Mouse (Mus musculus) myocyte (in vitro differentiated cells): ENCODE measurements at regions not wholly inside any gene's neighbourhood (a gene's known extent, or its start where the extent isn't known, plus 50 kb on each side); places are given as distances from the start of the nearest gene placed in this dataset.

Experiments
- E2F4 ChIP-seq: IDR thresholded peaks from one replicate; pipeline ENCODE4 v1.6.1; 2011; ENCODE audit warnings: mild to moderate bottlenecking, control low read depth, moderate library complexity; ENCODE audit not compliant: insufficient read depth
- MAX ChIP-seq: IDR thresholded peaks from one replicate; pipeline ENCODE4 v1.6.1; 2011; ENCODE audit warnings: low read depth, mild to moderate bottlenecking, control low read depth
- POLR2A ChIP-seq: IDR thresholded peaks from one replicate; pipeline ENCODE4 v1.6.1; 2011; ENCODE audit warnings: low read depth, mild to moderate bottlenecking, control low read depth, moderate library complexity; ENCODE audit not compliant: insufficient read length
- REST ChIP-seq: IDR thresholded peaks from one replicate; pipeline ENCODE4 v1.6.1; 2011; ENCODE audit warnings: mild to moderate bottlenecking, control low read depth, moderate library complexity; ENCODE audit not compliant: insufficient read depth, insufficient read length
- TCF12 ChIP-seq: IDR thresholded peaks from one replicate; pipeline ENCODE4 v1.6.1; 2011; ENCODE audit warnings: mild to moderate bottlenecking, control low read depth; ENCODE audit not compliant: poor library complexity, insufficient read depth, severe bottlenecking
- USF1 ChIP-seq: IDR thresholded peaks from one replicate; pipeline ENCODE4 v1.6.1; 2011; ENCODE audit warnings: low read depth, mild to moderate bottlenecking, control low read depth, moderate library complexity

- TF ChIP-seq E2F4 (no peak), USF1 (no peak), REST (no peak), POLR2A (no peak), MAX (no peak), TCF12 (no peak)
These were observed 681.6 kb upstream of the Pkdcc start for GRCm38 (mm10) chr17:82533521-82533920.
